Mouse (Mus musculus): ENCODE data around the gene 4930442H23Rik.
A peak's percentile ranks its signal among the peaks of the same experiment; 100 is the strongest.

DNA sequence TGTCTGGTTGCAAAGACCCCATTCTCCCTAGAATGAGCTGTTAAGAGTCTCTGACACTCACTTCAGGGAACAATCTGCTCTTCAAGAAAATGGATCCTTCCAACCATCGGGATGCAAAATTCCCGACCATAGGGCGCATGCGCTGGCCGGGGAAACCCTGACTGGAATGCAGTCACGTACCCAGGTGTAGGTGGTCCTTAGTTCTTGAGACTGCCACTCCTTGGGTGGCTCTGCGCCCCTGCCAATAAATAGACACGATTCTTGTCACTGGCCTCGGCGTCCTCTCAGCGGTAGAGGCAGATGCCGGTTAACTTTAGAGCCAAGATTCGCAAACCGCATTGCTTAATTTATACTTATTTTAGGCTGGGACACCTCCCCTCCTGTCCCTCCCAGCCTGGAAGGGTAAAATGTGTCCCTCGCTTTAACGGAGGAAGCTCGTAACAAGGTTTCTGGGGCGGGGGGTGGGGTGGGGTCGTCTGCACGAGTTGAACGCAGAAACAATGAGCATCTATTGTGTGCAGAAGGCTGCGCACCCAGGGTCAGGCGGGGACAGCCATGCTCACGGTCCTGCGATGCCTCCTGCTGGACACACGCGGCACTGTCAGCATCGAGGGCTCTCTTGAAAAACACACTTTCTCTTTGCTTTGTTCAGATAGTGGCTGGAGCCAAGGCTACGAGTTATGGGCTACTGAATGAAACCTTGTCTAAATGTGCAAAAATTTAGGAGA lies 8.9 kb downstream of the 4930442H23Rik start:
- peak; percentile 94 for TF ChIP-seq CTCF (IDR thresholded peaks at IDR 0.05; ENCODE audit: low read depth)
- no peak for TF ChIP-seq EP300 (optimal IDR thresholded peaks at IDR 0.05)
